Mouse (Mus musculus): Measurements from ENCODE around the gene Pnpla3.

- TF ChIP-seq CTCF (IDR thresholded peaks at IDR 0.05; ENCODE audit: borderline replicate concordance, control insufficient read depth, extremely low read depth, insufficient read depth, low read length, poor library complexity): no peak
- TF ChIP-seq POLR2A (IDR thresholded peaks at IDR 0.05; ENCODE audit: control insufficient read depth, extremely low read depth, insufficient read depth, low read length, poor library complexity): no peak
Observed at GRCm38 (mm10) chr15:84131096-84131786, 36.4 kb upstream of the Pnpla3 start.

All from thymus, adult 2 months (tissue).